Mouse (Mus musculus) forebrain, embryonic 12.5 days (tissue): ENCODE data around the gene Fuca2. TPM values are rescaled to one million over a fixed set of nuclear protein-coding genes. Genes with fewer than 3 reads are reported as not detected.
"Not testable (repeated sequence)": the region's sequence is repeated elsewhere in the genome, so short reads cannot be mapped to it uniquely, and the experiment has no call there.

ENCODE experiments used
- ATAC-seq: fragments of 200-750 bp; cut with Nextera tagmentation; 2 replicates; pipeline ENCODE4 v1.8.0; 2017; ENCODE audit warnings: moderate TSS enrichment; ENCODE audit not compliant: low FRiP score
- H3K27ac ChIP-seq: fragments of 300-500 bp; sonication (generic); 2 replicates; pipeline ENCODE4 v1.5.1; 2016; ENCODE audit warnings: mild to moderate bottlenecking
- H3K27me3 ChIP-seq: fragments of 300-500 bp; sonication (generic); 2 replicates; pipeline ENCODE4 v1.6.1; 2016; ENCODE audit warnings: mild to moderate bottlenecking
- H3K36me3 ChIP-seq: fragments of 300-500 bp; sonication (generic); replicated peaks from 2 replicates; pipeline ENCODE4 v1.6.1; 2016; ENCODE audit warnings: mild to moderate bottlenecking
- H3K4me1 ChIP-seq: fragments of 300-500 bp; sonication (generic); 2 replicates; pipeline ENCODE4 v1.6.1; 2016
- H3K4me2 ChIP-seq: fragments of 300-500 bp; sonication (generic); 2 replicates; pipeline ENCODE4 v1.6.1; 2016; ENCODE audit warnings: mild to moderate bottlenecking, moderate library complexity
- H3K4me3 ChIP-seq: fragments of 300-500 bp; sonication (generic); replicated peaks from 2 replicates; pipeline ENCODE4 v1.5.1; 2016; ENCODE audit warnings: mild to moderate bottlenecking
- H3K9ac ChIP-seq: fragments of 300-500 bp; sonication (generic); 2 replicates; pipeline ENCODE4 v1.6.1; 2016; ENCODE audit warnings: mild to moderate bottlenecking
- H3K9me3 ChIP-seq: fragments of 300-500 bp; sonication (generic); 2 replicates; pipeline ENCODE4 v1.6.1; 2016
- whole genome bisulfite sequencing: fragments of 180-500 bp; shearing (Covaris S2); methylation state at CpG from one replicate; pipeline ENCODE4 v1.1.7; 2016; 5-methylcytosine and 5-hydroxymethylcytosine counted together
- polyA plus RNA-seq: library from polyadenylated mRNA; unstranded; fragments of >200 nt; fragmentation: Nextera tagmentation; extraction: Ambion mirVana; gene quantifications from 2 replicates; pipeline ENCODE4 v1.2.1, GENCODE M21; 2016

The Fuca2 gene
- polyA plus RNA-seq, 1 experiment from 2014 or later = 22.4 TPM

- no peak overlapping the region for H3K4me3 ChIP-seq
- no peak overlapping the region for H3K4me2 ChIP-seq
- H3K4me1 ChIP-seq = no peaks in the 10 kb centered on the region
- no peak for ATAC-seq
- H3K9me3 ChIP-seq = no peaks in the 10 kb centered on the region
- 75% methylated on average over 4 of the region's 4 CpGs for WGBS
- H3K9ac ChIP-seq = no peak overlapping the region
- no peaks in the 10 kb centered on the region for H3K27me3 ChIP-seq
- no peak overlapping the region for H3K27ac ChIP-seq
- no peaks in the 10 kb centered on the region for H3K36me3 ChIP-seq
Observed at GRCm38 (mm10) chr10:13485958-13486357, 13.4 kb upstream of the Fuca2 start.

GRCm38 (mm10) chr10:13489671-13490070, 9.7 kb upstream of the Fuca2 start:
- WGBS = 87% methylated on average over 6 of the region's 6 CpGs
- Histone ChIP-seq H3K4me3 (no peak overlapping the region), H3K4me2 (no peak overlapping the region), H3K4me1 (no peaks in the 10 kb centered on the region), H3K36me3 (no peaks in the 10 kb centered on the region), H3K9me3 (no peaks in the 10 kb centered on the region), H3K27ac (no peak overlapping the region), H3K27me3 (no peaks in the 10 kb centered on the region), H3K9ac (no peak overlapping the region)
- ATAC-seq = no peak

GRCm38 (mm10) chr10:13493978-13494686, 5.2 kb upstream of the Fuca2 start:
- no peak for ATAC-seq
- 88% methylated on average over 9 of the region's 9 CpGs for WGBS
- H3K27ac ChIP-seq = no peak overlapping the region
- H3K27me3 ChIP-seq = no peaks in the 10 kb centered on the region
- H3K9me3 ChIP-seq = no peaks in the 10 kb centered on the region
- no peak overlapping the region for H3K4me3 ChIP-seq
- no peaks in the 10 kb centered on the region for H3K36me3 ChIP-seq
- no peaks in the 10 kb centered on the region for H3K4me1 ChIP-seq
- no peak overlapping the region for H3K4me2 ChIP-seq
- no peak overlapping the region for H3K9ac ChIP-seq

GRCm38 (mm10) chr10:13496315-13496714, 3.0 kb upstream of the Fuca2 start:
- no peaks in the 10 kb centered on the region for H3K9me3 ChIP-seq
- H3K4me2 ChIP-seq = no peak overlapping the region
- H3K4me3 ChIP-seq = no peak overlapping the region
- H3K27ac ChIP-seq = no peak overlapping the region
- ATAC-seq = no peak
- H3K4me1 ChIP-seq = 0 out of 2 replicates have a peak, but pooled peaks cover 3% of the 10 kb centered on the region
- 92% methylated on average over 3 of the region's 3 CpGs for WGBS
- H3K9ac ChIP-seq = no peak overlapping the region
- H3K36me3 ChIP-seq = no peaks in the 10 kb centered on the region
- no peaks in the 10 kb centered on the region for H3K27me3 ChIP-seq

GRCm38 (mm10) chr10:13500473-13500872, 1.1 kb downstream of the Fuca2 start:
- Histone ChIP-seq H3K36me3 (no peaks in the 10 kb centered on the region), H3K4me3 (peak overlapping the region; percentile 60; the same call in 1 of the 2 replicates), H3K9me3 (no peaks in the 10 kb centered on the region), H3K27me3 (no peaks in the 10 kb centered on the region), H3K9ac (peak overlapping the region; percentile 62; the same call in 1 of the 2 replicates), H3K27ac (no peak overlapping the region), H3K4me2 (peak overlapping the region; percentile 77), H3K4me1 (0 out of 2 replicates have a peak, but pooled peaks cover 3% of the 10 kb centered on the region)
- ATAC-seq = peak; percentile 7; the same call in 1 of the 2 replicates
- WGBS = 48% methylated on average over 9 of the region's 9 CpGs

- WGBS = under 1% methylated on average over 30 of the region's 30 CpGs
- ATAC-seq = peak; percentile 90
- H3K4me1 ChIP-seq = 0 out of 2 replicates have a peak, but pooled peaks cover 3% of the 10 kb centered on the region
- peak overlapping the region; percentile 60 for H3K4me3 ChIP-seq
- peak overlapping the region; percentile 77 for H3K4me2 ChIP-seq
- H3K36me3 ChIP-seq = no peaks in the 10 kb centered on the region; the same call in 1 of the 2 replicates
- H3K9me3 ChIP-seq = no peaks in the 10 kb centered on the region
- H3K9ac ChIP-seq = peak overlapping the region; percentile 62
- no peaks in the 10 kb centered on the region for H3K27me3 ChIP-seq
- no peak overlapping the region for H3K27ac ChIP-seq
Observed at GRCm38 (mm10) chr10:13500938-13501496, 1.7 kb downstream of the Fuca2 start.

- ATAC-seq = peak; percentile 50; the same call in 1 of the 2 replicates
- 51% methylated on average over 4 of the region's 4 CpGs for WGBS
Observed at GRCm38 (mm10) chr10:13501533-13501932, 2.2 kb downstream of the Fuca2 start.

GRCm38 (mm10) chr10:13502371-13502770, 3.0 kb downstream of the Fuca2 start:
- Histone ChIP-seq H3K4me1 (0 out of 2 replicates have a peak, but pooled peaks cover 3% of the 10 kb centered on the region), H3K4me3 (no peak overlapping the region)
- WGBS = 88% methylated on average over 8 of the region's 8 CpGs

More at GRCm38 (mm10) chr10:13501533-13501932, 2.2 kb downstream of the Fuca2 start:
- not testable (repeated sequence) for H3K36me3 ChIP-seq, H3K27ac ChIP-seq, H3K4me1 ChIP-seq, H3K27me3 ChIP-seq, H3K9me3 ChIP-seq
- Histone ChIP-seq H3K9ac (peak overlapping the region; percentile 62; the same call in 1 of the 2 replicates), H3K4me2 (peak overlapping the region; percentile 77), H3K4me3 (peak overlapping the region; percentile 60)

GRCm38 (mm10) chr10:13521857-13522256, 22.5 kb downstream of the Fuca2 start:
- Histone ChIP-seq H3K4me2 (no peak overlapping the region), H3K4me1 (no peaks in the 10 kb centered on the region), H3K36me3 (peaks cover 4% of the 10 kb centered on the region; the same call in 1 of the 2 replicates), H3K9me3 (no peaks in the 10 kb centered on the region), H3K9ac (no peak overlapping the region), H3K4me3 (no peak overlapping the region), H3K27ac (no peak overlapping the region), H3K27me3 (no peaks in the 10 kb centered on the region)
- no peak for ATAC-seq
- WGBS = 87% methylated on average over 4 of the region's 4 CpGs

More at GRCm38 (mm10) chr10:13502371-13502770, 3.0 kb downstream of the Fuca2 start:
- H3K9me3 ChIP-seq = no peaks in the 10 kb centered on the region
- ATAC-seq = no peak
- no peak overlapping the region for H3K27ac ChIP-seq
- H3K27me3 ChIP-seq = no peaks in the 10 kb centered on the region
- H3K36me3 ChIP-seq = no peaks in the 10 kb centered on the region; the same call in 1 of the 2 replicates
- no peak overlapping the region for H3K9ac ChIP-seq
- no peak overlapping the region for H3K4me2 ChIP-seq

- Histone ChIP-seq H3K27me3 (no peaks in the 10 kb centered on the region), H3K4me3 (no peak overlapping the region), H3K4me1 (no peaks in the 10 kb centered on the region), H3K4me2 (no peak overlapping the region), H3K9ac (no peak overlapping the region), H3K36me3 (peaks cover 27% of the 10 kb centered on the region), H3K9me3 (no peaks in the 10 kb centered on the region), H3K27ac (no peak overlapping the region)
- no peak for ATAC-seq
- 87% methylated on average over 4 of the region's 4 CpGs for WGBS
Observed at GRCm38 (mm10) chr10:13528155-13528554, 28.8 kb downstream of the Fuca2 start.

GRCm38 (mm10) chr10:13534751-13535150, 35.4 kb downstream of the Fuca2 start:
- H3K4me3 ChIP-seq = no peak overlapping the region
- H3K27me3 ChIP-seq = no peaks in the 10 kb centered on the region
- H3K4me1 ChIP-seq = no peaks in the 10 kb centered on the region
- no peak for ATAC-seq
- H3K27ac ChIP-seq = no peak overlapping the region
- no peak overlapping the region for H3K9ac ChIP-seq
- 90% methylated on average over 3 of the region's 3 CpGs for WGBS
- peaks cover 33% of the 10 kb centered on the region for H3K36me3 ChIP-seq
- H3K9me3 ChIP-seq = no peaks in the 10 kb centered on the region
- no peak overlapping the region for H3K4me2 ChIP-seq

- Histone ChIP-seq H3K9me3 (no peaks in the 10 kb centered on the region), H3K27ac (no peak overlapping the region), H3K36me3 (peaks cover 26% of the 10 kb centered on the region), H3K4me3 (no peak overlapping the region), H3K4me2 (no peak overlapping the region), H3K27me3 (no peaks in the 10 kb centered on the region), H3K9ac (no peak overlapping the region), H3K4me1 (no peaks in the 10 kb centered on the region)
- 98% methylated on average over 7 of the region's 7 CpGs for WGBS
- ATAC-seq = no peak
Observed at GRCm38 (mm10) chr10:13536706-13537105, 37.4 kb downstream of the Fuca2 start.
